32 mouse cellular contexts compared by ENCODE assay signal in genomic region chr2:29320780-29321179, GRCm38 (mm10). TPM values are rescaled to one million over a fixed set of nuclear protein-coding genes. Genes with fewer than 3 reads are reported as not detected.
DNase-seq lines count a peak whose midpoint lies in the region; ATAC-seq and TF ChIP-seq lines count a peak whose summit lies in the region.
"Had no signal": no experiment of that assay in that cellular context is flagged by ENCODE, and none has a peak within 500 bp of the region (broad histone marks: within the 10 kb centered on the region; RNA-seq: fewer than 3 reads in every experiment).

No protein-coding gene starts in this region.

- no peak for TF ChIP-seq CTCF in layer of hippocampus, adult 2 months (conservative IDR thresholded peaks at IDR 0.05)

- no peaks in the 10 kb centered on the region for H3K27me3 ChIP-seq in forebrain, embryonic 13.5 days
- no peaks in the 10 kb centered on the region for H3K27me3 ChIP-seq in forebrain, embryonic 11.5 days (ENCODE audit: control insufficient read depth, insufficient read depth, low read length)
- H3K27me3 ChIP-seq: hindbrain, embryonic 15.5 days; limb, embryonic 15.5 days; liver, embryonic 13.5 days; midbrain, embryonic 12.5 days had no signal

- no peaks in the 10 kb centered on the region for H3K36me3 ChIP-seq in forebrain, embryonic 13.5 days (ENCODE audit: poor library complexity, severe bottlenecking)
- no peaks in the 10 kb centered on the region for H3K36me3 ChIP-seq in forebrain, embryonic 11.5 days (ENCODE audit: control insufficient read depth, insufficient read depth, low read length)
- H3K36me3 ChIP-seq: G1E; heart, embryonic 12.5 days; hindbrain, embryonic 10.5 days; hindbrain, embryonic 15.5 days; limb, embryonic 10.5 days; limb, embryonic 15.5 days; liver, embryonic 13.5 days; midbrain, embryonic 12.5 days had no signal

- 75% methylated on average over 6 of the region's 6 CpGs for WGBS in forebrain, embryonic 13.5 days
- WGBS in forebrain, embryonic 11.5 days: 81% methylated on average over 6 of the region's 6 CpGs

- ATAC-seq in forebrain, embryonic 13.5 days: no peak
- no peak for ATAC-seq in forebrain, embryonic 11.5 days (replicated peaks; ENCODE audit: low FRiP score)
- ATAC-seq: lung, postnatal 0 days; Patski had no signal

- peak overlapping the region; percentile 40; the same call in 1 of the 2 replicates for H3K27ac ChIP-seq in forebrain, embryonic 13.5 days
- no peak overlapping the region for H3K27ac ChIP-seq in forebrain, embryonic 11.5 days (ENCODE audit: low read depth, low read length)
- H3K27ac ChIP-seq in layer of hippocampus, adult 2 months: peak overlapping the region; percentile 75
- H3K27ac ChIP-seq: gastrocnemius, adult 2 months; heart, adult 2 months; hindbrain, embryonic 10.5 days; hindbrain, embryonic 15.5 days; limb, embryonic 10.5 days; limb, embryonic 15.5 days; liver, embryonic 13.5 days; midbrain, embryonic 12.5 days; stomach, postnatal 0 days had no signal

- H3K4me3 ChIP-seq in forebrain, embryonic 13.5 days: no peak overlapping the region
- H3K4me3 ChIP-seq in forebrain, embryonic 11.5 days (ENCODE audit: low read depth, low read length): no peak overlapping the region
- no peak overlapping the region; the same call in 1 of the 2 replicates for H3K4me3 ChIP-seq in layer of hippocampus, adult 2 months
- H3K4me3 ChIP-seq: erythroblast, embryonic 14.5 days; gastrocnemius, adult 2 months; heart, adult 2 months; heart, embryonic 12.5 days; hindbrain, embryonic 10.5 days; hindbrain, embryonic 15.5 days; limb, embryonic 10.5 days; limb, embryonic 15.5 days; liver, embryonic 13.5 days; megakaryocyte, embryonic 14.5 days; midbrain, embryonic 12.5 days had no signal

- peaks cover 4% of the 10 kb centered on the region; the same call in 1 of the 2 replicates for H3K4me1 ChIP-seq in forebrain, embryonic 13.5 days
- H3K4me1 ChIP-seq in forebrain, embryonic 11.5 days (replicated peaks; ENCODE audit: control insufficient read depth, insufficient read depth, low read length): no peaks in the 10 kb centered on the region
- H3K4me1 ChIP-seq: heart, embryonic 12.5 days; hindbrain, embryonic 10.5 days; limb, embryonic 10.5 days; limb, embryonic 15.5 days; liver, embryonic 13.5 days; megakaryocyte, embryonic 14.5 days; midbrain, embryonic 12.5 days had no signal

- DNase-seq in forebrain, embryonic 11.5 days (ENCODE audit: low spot score): no peak
- peak; percentile 20 to 22 for DNase-seq in layer of hippocampus, adult 2 months (ENCODE audit: low spot score in 2 of 2)
- DNase-seq in layer of hippocampus, adult 8-10 months (ENCODE audit: low spot score in 2 of 2): no peak
- peak; percentile 6 for DNase-seq in retina, postnatal 1 day
- no peak for DNase-seq in retina, embryonic 14.5 days (ENCODE audit: low spot score)
- no peak for DNase-seq in spleen, adult 18-20 months
- DNase-seq: adrenal gland, postnatal 10 days; cerebellum, adult 11-12 months; cerebellum, adult 9-11 months; gastrocnemius, adult 2 months; gastrocnemius, postnatal 36 days; heart, adult 2 months; kidney, adult 2 months; kidney, postnatal 36 days; liver, embryonic 13.5 days; lung, adult 18-20 months; lung, postnatal 4 days; thymus, adult 18-20 months; thymus, postnatal 25 days had no signal

- H3K9ac ChIP-seq in forebrain, embryonic 13.5 days: no peak overlapping the region
- H3K9ac ChIP-seq in forebrain, embryonic 11.5 days (ENCODE audit: low read length): no peak overlapping the region
- H3K9ac ChIP-seq: heart, embryonic 12.5 days; hindbrain, embryonic 15.5 days; limb, embryonic 15.5 days; liver, embryonic 13.5 days; midbrain, embryonic 12.5 days had no signal

- H3K4me2 ChIP-seq in forebrain, embryonic 13.5 days: no peak overlapping the region
- no peak overlapping the region for H3K4me2 ChIP-seq in forebrain, embryonic 11.5 days (ENCODE audit: low read depth, low read length, severe bottlenecking)
- H3K4me2 ChIP-seq: heart, embryonic 12.5 days; hindbrain, embryonic 15.5 days; limb, embryonic 15.5 days; liver, embryonic 13.5 days; midbrain, embryonic 12.5 days had no signal

- H3K9me3 ChIP-seq in forebrain, embryonic 13.5 days (replicated peaks): no peaks in the 10 kb centered on the region
- H3K9me3 ChIP-seq in forebrain, embryonic 11.5 days (ENCODE audit: control insufficient read depth, low read length): no peaks in the 10 kb centered on the region
- H3K9me3 ChIP-seq: G1E; heart, embryonic 12.5 days; hindbrain, embryonic 10.5 days; hindbrain, embryonic 15.5 days; limb, embryonic 10.5 days; limb, embryonic 15.5 days; liver, embryonic 13.5 days; megakaryocyte, embryonic 14.5 days; midbrain, embryonic 12.5 days had no signal

RNA-seq across cellular contexts. Expression of gene Med27, which starts 25.8 kb away (rescaled TPM):
- polyA plus RNA-seq in forebrain, embryonic 13.5 days (2015; fragmentation: Nextera tagmentation; extraction: Ambion mirVana): 98.0 and 100 TPM in 2 replicates
- polyA plus RNA-seq in forebrain, embryonic 11.5 days (2014; fragmentation: Nextera tagmentation; extraction: Ambion mirVana): 65.9 and 70.1 TPM in 2 replicates
- 10 to 100 TPM; 45.3 to 45.5 TPM for total RNA-seq in layer of hippocampus, adult 2 months (2021)
- total RNA-seq in layer of hippocampus, adult 8-10 months (2022): 10 to 100 TPM; 45.1 to 52.5 (median 49.0) TPM

Comparison
In these comparisons a context has a peak if more than half of its experiments do, and no peak if none do; other contexts are left out.
1. DNase-seq: peak in layer of hippocampus, adult 2 months (2 of 2) and retina, postnatal 1 day (single experiment); none in forebrain, embryonic 11.5 days (single experiment), layer of hippocampus, adult 8-10 months (0 of 2), retina, embryonic 14.5 days (single experiment) and spleen, adult 18-20 months (0 of 2).